Comparison of ENCODE assay signal across 9 mouse cellular contexts in genomic region chr11:114402556-114403320, GRCm38 (mm10).
A peak's percentile ranks its signal among the peaks of the same experiment; 100 is the strongest.
DNase-seq lines count a peak whose midpoint lies in the region; ATAC-seq and TF ChIP-seq lines count a peak whose summit lies in the region.
"Had no signal": no experiment of that assay in that cellular context is flagged by ENCODE, and none has a peak within 500 bp of the region (broad histone marks: within the 10 kb centered on the region; RNA-seq: fewer than 3 reads in every experiment).

No protein-coding gene starts in this region.

- no peak overlapping the region for H3K4me3 ChIP-seq in forebrain, embryonic 14.5 days (ENCODE audit: low read depth, low read length)
- no peak overlapping the region for H3K4me3 ChIP-seq in midbrain, embryonic 12.5 days
- H3K4me3 ChIP-seq in thymus, adult 2 months (ENCODE audit: control insufficient read depth, insufficient read depth, low read length), result no peak overlapping the region
- no peak overlapping the region for H3K4me3 ChIP-seq in intestine, embryonic 15.5 days (replicated peaks)
- H3K4me3 ChIP-seq: heart, embryonic 13.5 days had no signal

- 19% methylated on average over 15 of the region's 15 CpGs for WGBS in forebrain, embryonic 14.5 days
- 20% methylated on average over 15 of the region's 15 CpGs for WGBS in midbrain, embryonic 12.5 days
- 85% methylated on average over 15 of the region's 15 CpGs for WGBS in thymus, adult 2 months
- WGBS in intestine, embryonic 15.5 days, result 43% methylated on average over 15 of the region's 15 CpGs

- H3K9ac ChIP-seq in forebrain, embryonic 14.5 days (ENCODE audit: low read length), result no peak overlapping the region
- no peak overlapping the region for H3K9ac ChIP-seq in midbrain, embryonic 12.5 days (replicated peaks)
- no peak overlapping the region for H3K9ac ChIP-seq in intestine, embryonic 15.5 days
- H3K9ac ChIP-seq: heart, embryonic 13.5 days had no signal

- no peaks in the 10 kb centered on the region for H3K9me3 ChIP-seq in forebrain, embryonic 14.5 days (replicated peaks; ENCODE audit: control insufficient read depth, low read length)
- H3K9me3 ChIP-seq in midbrain, embryonic 12.5 days, result no peaks in the 10 kb centered on the region
- no peaks in the 10 kb centered on the region for H3K9me3 ChIP-seq in intestine, embryonic 15.5 days
- H3K9me3 ChIP-seq: heart, embryonic 13.5 days had no signal

- DNase-seq in heart, postnatal 14 days, result peak; percentile 18 to 40
- no peak for DNase-seq in heart, postnatal 36 days
- peak; percentile 5 for DNase-seq in thymus, postnatal 14 days
- no peak for DNase-seq in thymus, adult 18-20 months
- DNase-seq in forebrain, embryonic 14.5 days (ENCODE audit: low spot score), result peak; percentile 76
- no peak for DNase-seq in thymus, adult 2 months

- no peak for TF ChIP-seq CTCF in thymus, adult 2 months (IDR thresholded peaks at IDR 0.05; ENCODE audit: borderline replicate concordance, control insufficient read depth, extremely low read depth, insufficient read depth, low read length, poor library complexity)

- H3K27ac ChIP-seq in forebrain, embryonic 14.5 days (ENCODE audit: low read depth, low read length), result peak overlapping the region; percentile 30; the same call in 1 of the 2 replicates
- H3K27ac ChIP-seq in midbrain, embryonic 12.5 days (replicated peaks), result peak overlapping the region; percentile 58
- H3K27ac ChIP-seq in thymus, adult 2 months (ENCODE audit: control insufficient read depth, insufficient read depth, low read length), result no peak overlapping the region
- no peak overlapping the region for H3K27ac ChIP-seq in intestine, embryonic 15.5 days
- H3K27ac ChIP-seq: heart, embryonic 13.5 days had no signal

- H3K4me2 ChIP-seq in forebrain, embryonic 14.5 days (ENCODE audit: low read length), result no peak overlapping the region
- H3K4me2 ChIP-seq in midbrain, embryonic 12.5 days (replicated peaks), result no peak overlapping the region
- H3K4me2 ChIP-seq in intestine, embryonic 15.5 days (replicated peaks), result no peak overlapping the region
- H3K4me2 ChIP-seq: heart, embryonic 13.5 days had no signal

- H3K36me3 ChIP-seq in forebrain, embryonic 14.5 days (ENCODE audit: control insufficient read depth, insufficient read depth, low read length), result no peaks in the 10 kb centered on the region
- no peaks in the 10 kb centered on the region for H3K36me3 ChIP-seq in midbrain, embryonic 12.5 days
- no peaks in the 10 kb centered on the region for H3K36me3 ChIP-seq in thymus, adult 2 months (ENCODE audit: control insufficient read depth, insufficient read depth, low read length)
- H3K36me3 ChIP-seq in intestine, embryonic 15.5 days, result no peaks in the 10 kb centered on the region
- H3K36me3 ChIP-seq: heart, embryonic 13.5 days had no signal

- TF ChIP-seq POLR2A in thymus, adult 2 months (IDR thresholded peaks at IDR 0.05; ENCODE audit: control insufficient read depth, extremely low read depth, insufficient read depth, low read length, poor library complexity), result no peak

- peak; percentile 72 for ATAC-seq in forebrain, embryonic 14.5 days
- peak; percentile 60; the same call in 1 of the 2 replicates for ATAC-seq in midbrain, embryonic 12.5 days (ENCODE audit: low FRiP score, low read depth)
- no peak for ATAC-seq in intestine, embryonic 15.5 days

- intact Hi-C loops in heart, postnatal 14 days (cut with DNase I), result no loop called here
- intact Hi-C loops in heart, postnatal 36 days (cut with DNase I), result no loop called here

- H3K4me1 ChIP-seq in forebrain, embryonic 14.5 days (ENCODE audit: control insufficient read depth, insufficient read depth, low read length), result peaks cover 7% of the 10 kb centered on the region
- peaks cover 14% of the 10 kb centered on the region for H3K4me1 ChIP-seq in midbrain, embryonic 12.5 days
- H3K4me1 ChIP-seq in thymus, adult 2 months (replicated peaks; ENCODE audit: control insufficient read depth, insufficient read depth, low read length), result no peaks in the 10 kb centered on the region
- H3K4me1 ChIP-seq in intestine, embryonic 15.5 days (replicated peaks), result peaks cover 2% of the 10 kb centered on the region; the same call in 1 of the 2 replicates

- H3K27me3 ChIP-seq in forebrain, embryonic 14.5 days (replicated peaks; ENCODE audit: control insufficient read depth, insufficient read depth, low read length), result no peaks in the 10 kb centered on the region
- peaks cover 4% of the 10 kb centered on the region; the same call in 1 of the 2 replicates for H3K27me3 ChIP-seq in midbrain, embryonic 12.5 days
- no peaks in the 10 kb centered on the region for H3K27me3 ChIP-seq in thymus, adult 2 months (ENCODE audit: control insufficient read depth, insufficient read depth, low read length)
- no peaks in the 10 kb centered on the region for H3K27me3 ChIP-seq in intestine, embryonic 15.5 days (replicated peaks)

Comparison
In these comparisons a context has a peak if more than half of its experiments do, and no peak if none do; other contexts are left out.
1. DNase-seq: peak in heart, postnatal 14 days (2 of 2), thymus, postnatal 14 days (single experiment) and forebrain, embryonic 14.5 days (single experiment); none in heart, postnatal 36 days (0 of 2), thymus, adult 18-20 months (0 of 2) and thymus, adult 2 months (single experiment).
2. H3K27ac ChIP-seq: peak in forebrain, embryonic 14.5 days (single experiment) and midbrain, embryonic 12.5 days (single experiment); none in thymus, adult 2 months (single experiment) and intestine, embryonic 15.5 days (single experiment).